Mouse (Mus musculus): ENCODE results near the gene Tram1l1. TPM values are rescaled to one million over a fixed set of nuclear protein-coding genes. Genes with fewer than 3 reads are reported as not detected.

Tram1l1 gene
- polyA plus RNA-seq, 1 experiment from 2014 or later, result 18.1 TPM

DNA sequence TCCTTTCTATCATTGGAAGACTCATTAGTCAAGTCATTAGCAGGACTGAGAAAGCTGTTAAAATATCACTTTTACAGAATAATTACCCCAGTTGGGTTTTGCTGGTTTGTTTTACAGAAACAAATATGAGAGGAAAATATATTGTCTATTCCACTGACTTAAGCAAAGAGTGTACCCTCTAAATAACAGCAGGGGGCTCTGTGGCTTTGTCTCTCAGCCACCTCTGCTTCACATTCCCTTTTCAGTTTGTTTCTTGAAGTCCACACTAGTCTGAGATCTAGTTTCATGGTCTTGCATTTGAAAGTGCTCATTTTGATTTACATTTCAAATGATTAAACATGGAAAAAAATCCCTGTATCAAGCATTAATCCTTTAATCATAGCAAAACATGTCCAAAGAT is 25.8 kb downstream of the Tram1l1 start:
- Histone ChIP-seq H3K27me3 (ENCODE audit: control insufficient read depth, insufficient read depth, low read length) (no peaks in the 10 kb centered on the region), H3K4me1 (ENCODE audit: control insufficient read depth, insufficient read depth, low read length) (no peaks in the 10 kb centered on the region), H3K9me3 (replicated peaks; ENCODE audit: control insufficient read depth, low read length) (no peaks in the 10 kb centered on the region), H3K4me2 (ENCODE audit: low read depth, low read length) (no peak overlapping the region), H3K27ac (replicated peaks; ENCODE audit: low read depth, low read length) (no peak overlapping the region), H3K9ac (replicated peaks; ENCODE audit: low read length) (no peak overlapping the region), H3K36me3 (replicated peaks; ENCODE audit: control insufficient read depth, insufficient read depth, low read depth, low read length) (no peaks in the 10 kb centered on the region), H3K4me3 (ENCODE audit: low read depth, low read length) (no peak overlapping the region)
- ATAC-seq (replicated peaks; ENCODE audit: insufficient number of reproducible peaks, low FRiP score, low TSS enrichment, low read depth), result no peak
- DNase-seq (ENCODE audit: low spot score), result peak; percentile 24

DNA sequence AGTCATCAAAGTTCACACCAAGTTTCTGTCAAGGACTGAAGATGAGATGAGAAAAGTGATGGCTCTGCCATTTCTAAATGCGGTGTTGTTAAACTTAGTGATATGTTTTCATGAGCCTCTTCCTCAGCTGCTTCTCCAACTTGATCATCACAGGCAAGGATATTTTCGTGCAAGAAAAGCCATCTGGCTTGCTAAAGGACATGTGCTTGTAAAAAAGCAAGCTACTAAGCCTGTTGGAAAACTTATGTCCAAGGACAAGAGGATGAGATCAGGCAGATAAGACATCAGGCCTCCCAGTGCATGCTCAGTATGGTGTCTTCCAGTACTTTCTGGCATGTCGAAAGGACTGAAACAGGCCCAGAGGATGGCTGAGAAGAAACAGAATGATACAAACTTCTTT is 36.9 kb downstream of the Tram1l1 start:
- H3K4me3 ChIP-seq (ENCODE audit: low read depth, low read length), result no peak overlapping the region
- H3K9me3 ChIP-seq (replicated peaks; ENCODE audit: control insufficient read depth, low read length), result no peaks in the 10 kb centered on the region
- no peaks in the 10 kb centered on the region for H3K4me1 ChIP-seq (ENCODE audit: control insufficient read depth, insufficient read depth, low read length)
- no peaks in the 10 kb centered on the region for H3K27me3 ChIP-seq (ENCODE audit: control insufficient read depth, insufficient read depth, low read length)
- DNase-seq (ENCODE audit: low spot score) (no peak), ATAC-seq (replicated peaks; ENCODE audit: insufficient number of reproducible peaks, low FRiP score, low TSS enrichment, low read depth) (no peak)
- no peak overlapping the region for H3K4me2 ChIP-seq (ENCODE audit: low read depth, low read length)
- no peak overlapping the region for H3K27ac ChIP-seq (replicated peaks; ENCODE audit: low read depth, low read length)
- WGBS, result 86% methylated on average over 3 of the region's 3 CpGs
- no peak overlapping the region for H3K9ac ChIP-seq (replicated peaks; ENCODE audit: low read length)
- H3K36me3 ChIP-seq (replicated peaks; ENCODE audit: control insufficient read depth, insufficient read depth, low read depth, low read length), result no peaks in the 10 kb centered on the region

DNA sequence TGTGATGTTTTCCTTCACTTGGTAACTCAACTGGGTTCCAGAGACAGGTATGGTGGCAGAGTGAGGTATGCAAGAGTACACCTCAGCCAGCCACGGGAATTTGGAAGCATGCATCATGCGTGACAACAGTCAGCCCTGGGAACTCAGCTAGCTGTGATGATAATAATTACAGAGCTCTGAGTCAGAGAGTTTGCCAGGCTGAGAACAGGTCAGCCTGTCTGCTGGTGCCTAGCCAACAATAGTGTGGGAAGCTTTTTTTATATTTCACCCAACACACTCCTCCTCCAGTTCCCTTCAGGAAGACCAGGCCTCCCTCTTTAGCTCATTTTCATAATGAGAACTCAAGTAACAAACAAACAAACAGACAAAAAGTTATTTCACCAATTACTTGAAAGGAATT is 51.4 kb downstream of the Tram1l1 start:
- Histone ChIP-seq H3K4me2 (ENCODE audit: low read depth, low read length) (no peak overlapping the region), H3K27me3 (ENCODE audit: control insufficient read depth, insufficient read depth, low read length) (no peaks in the 10 kb centered on the region), H3K36me3 (replicated peaks; ENCODE audit: control insufficient read depth, insufficient read depth, low read depth, low read length) (no peaks in the 10 kb centered on the region), H3K4me1 (ENCODE audit: control insufficient read depth, insufficient read depth, low read length) (no peaks in the 10 kb centered on the region), H3K9ac (replicated peaks; ENCODE audit: low read length) (no peak overlapping the region), H3K9me3 (replicated peaks; ENCODE audit: control insufficient read depth, low read length) (no peaks in the 10 kb centered on the region), H3K27ac (replicated peaks; ENCODE audit: low read depth, low read length) (no peak overlapping the region), H3K4me3 (ENCODE audit: low read depth, low read length) (no peak overlapping the region)
- no peak for ATAC-seq (replicated peaks; ENCODE audit: insufficient number of reproducible peaks, low FRiP score, low TSS enrichment, low read depth)
- 87% methylated on average over 2 of the region's 2 CpGs for WGBS
- DNase-seq (ENCODE audit: low spot score), result no peak

Other genes starting within 250 kb of the Tram1l1 start
- not detected in 2 replicates for gene 1700006A11Rik, start 105.2 kb downstream of the Tram1l1 start, polyA plus RNA-seq (2014; fragmentation: Nextera tagmentation; extraction: Ambion mirVana)